In genomic region chr19:45494121-45494775, GRCm38 (mm10) we compare ENCODE assay signal across 18 mouse cellular contexts.
DNase-seq lines count a peak whose midpoint lies in the region; ATAC-seq lines count a peak whose summit lies in the region.
"Had no signal": no experiment of that assay in that cellular context is flagged by ENCODE, and none has a peak within 500 bp of the region (broad histone marks: within the 10 kb centered on the region; RNA-seq: fewer than 3 reads in every experiment).

No protein-coding gene starts in this region.

- H3K27ac ChIP-seq in midbrain, embryonic 11.5 days (ENCODE audit: low read depth, low read length) = no peak overlapping the region
- H3K27ac ChIP-seq in midbrain, embryonic 10.5 days (replicated peaks) = no peak overlapping the region
- H3K27ac ChIP-seq in forebrain, embryonic 15.5 days (replicated peaks) = peak overlapping the region; percentile 40
- H3K27ac ChIP-seq in midbrain, embryonic 15.5 days = peak overlapping the region; percentile 27
- H3K27ac ChIP-seq in intestine, embryonic 15.5 days = no peak overlapping the region
- H3K27ac ChIP-seq: heart, embryonic 15.5 days; left cerebral cortex, adult 2 months; liver, embryonic 12.5 days; macrophage; neural tube, embryonic 12.5 days had no signal

- WGBS in midbrain, embryonic 11.5 days = 85% methylated on average over 10 of the region's 10 CpGs
- WGBS in midbrain, embryonic 10.5 days = 85% methylated on average over 10 of the region's 10 CpGs
- 14% methylated on average over 10 of the region's 10 CpGs for WGBS in forebrain, embryonic 15.5 days
- 36% methylated on average over 10 of the region's 10 CpGs for WGBS in midbrain, embryonic 15.5 days
- 69% methylated on average over 10 of the region's 10 CpGs for WGBS in intestine, embryonic 15.5 days

- H3K27me3 ChIP-seq in midbrain, embryonic 11.5 days (ENCODE audit: control insufficient read depth, insufficient read depth, low read length) = no peaks in the 10 kb centered on the region
- H3K27me3 ChIP-seq in midbrain, embryonic 10.5 days (ENCODE audit: low read depth, poor library complexity, severe bottlenecking) = peaks cover 20% of the 10 kb centered on the region; the same call in 1 of the 2 replicates
- H3K27me3 ChIP-seq in forebrain, embryonic 15.5 days = no peaks in the 10 kb centered on the region
- H3K27me3 ChIP-seq in midbrain, embryonic 15.5 days (replicated peaks) = no peaks in the 10 kb centered on the region
- no peaks in the 10 kb centered on the region for H3K27me3 ChIP-seq in intestine, embryonic 15.5 days (replicated peaks)
- H3K27me3 ChIP-seq: heart, embryonic 15.5 days; liver, embryonic 12.5 days; neural tube, embryonic 12.5 days had no signal

- peak; percentile 57 for DNase-seq in midbrain, embryonic 11.5 days (ENCODE audit: low spot score, missing footprints)
- DNase-seq in midbrain, embryonic 10.5 days (ENCODE audit: low spot score) = no peak
- no peak for DNase-seq in ovary, postnatal 14 days (ENCODE audit: low spot score)
- no peak for DNase-seq in heart, postnatal 36 days
- DNase-seq: cerebellum, adult 11 months; cerebellum, postnatal 25 days; heart, adult 18-20 months; kidney, adult 9 months; thymus, postnatal 4 days had no signal

- no peak for ATAC-seq in midbrain, embryonic 11.5 days (ENCODE audit: low FRiP score)
- 0 out of 2 replicates have a peak, but pooled peaks have one; percentile 19 for ATAC-seq in forebrain, embryonic 15.5 days (replicated peaks)
- peak; percentile 42; the same call in 1 of the 2 replicates for ATAC-seq in midbrain, embryonic 15.5 days (replicated peaks)
- ATAC-seq in intestine, embryonic 15.5 days = no peak
- ATAC-seq: liver, embryonic 12.5 days had no signal

- H3K9me3 ChIP-seq in midbrain, embryonic 11.5 days (ENCODE audit: control insufficient read depth, low read length) = no peaks in the 10 kb centered on the region
- no peaks in the 10 kb centered on the region for H3K9me3 ChIP-seq in midbrain, embryonic 10.5 days (replicated peaks)
- no peaks in the 10 kb centered on the region for H3K9me3 ChIP-seq in forebrain, embryonic 15.5 days
- no peaks in the 10 kb centered on the region for H3K9me3 ChIP-seq in midbrain, embryonic 15.5 days
- H3K9me3 ChIP-seq in intestine, embryonic 15.5 days = no peaks in the 10 kb centered on the region
- H3K9me3 ChIP-seq: heart, embryonic 15.5 days; liver, embryonic 12.5 days; neural tube, embryonic 12.5 days had no signal

- intact Hi-C loops in heart, postnatal 36 days (cut with DNase I) = no loop called here

- H3K4me2 ChIP-seq in midbrain, embryonic 11.5 days = no peak overlapping the region
- H3K4me2 ChIP-seq in forebrain, embryonic 15.5 days (replicated peaks) = no peak overlapping the region
- H3K4me2 ChIP-seq in midbrain, embryonic 15.5 days = no peak overlapping the region
- H3K4me2 ChIP-seq in intestine, embryonic 15.5 days (replicated peaks) = no peak overlapping the region
- H3K4me2 ChIP-seq: heart, embryonic 15.5 days; liver, embryonic 12.5 days; lung, embryonic 14.5 days; neural tube, embryonic 12.5 days had no signal

- no peaks in the 10 kb centered on the region for H3K4me1 ChIP-seq in midbrain, embryonic 11.5 days (ENCODE audit: control insufficient read depth, insufficient read depth, low read length)
- H3K4me1 ChIP-seq in midbrain, embryonic 10.5 days = peaks cover 12% of the 10 kb centered on the region
- H3K4me1 ChIP-seq in forebrain, embryonic 15.5 days = peaks cover 13% of the 10 kb centered on the region
- H3K4me1 ChIP-seq in midbrain, embryonic 15.5 days = peaks cover 23% of the 10 kb centered on the region
- H3K4me1 ChIP-seq in intestine, embryonic 15.5 days (replicated peaks) = no peaks in the 10 kb centered on the region
- H3K4me1 ChIP-seq: heart, embryonic 15.5 days had no signal

- no peak overlapping the region for H3K4me3 ChIP-seq in midbrain, embryonic 11.5 days (ENCODE audit: low read depth, low read length)
- no peak overlapping the region for H3K4me3 ChIP-seq in midbrain, embryonic 10.5 days
- no peak overlapping the region for H3K4me3 ChIP-seq in forebrain, embryonic 15.5 days
- H3K4me3 ChIP-seq in midbrain, embryonic 15.5 days = no peak overlapping the region
- no peak overlapping the region for H3K4me3 ChIP-seq in intestine, embryonic 15.5 days (replicated peaks)
- H3K4me3 ChIP-seq: heart, embryonic 15.5 days; left cerebral cortex, adult 2 months; liver, embryonic 12.5 days; neural tube, embryonic 12.5 days had no signal

- H3K9ac ChIP-seq in midbrain, embryonic 11.5 days (ENCODE audit: low read length) = no peak overlapping the region
- no peak overlapping the region for H3K9ac ChIP-seq in forebrain, embryonic 15.5 days (replicated peaks)
- H3K9ac ChIP-seq in midbrain, embryonic 15.5 days = no peak overlapping the region
- no peak overlapping the region for H3K9ac ChIP-seq in intestine, embryonic 15.5 days
- H3K9ac ChIP-seq: heart, embryonic 15.5 days; liver, embryonic 12.5 days; lung, embryonic 14.5 days; neural tube, embryonic 12.5 days had no signal

- no peaks in the 10 kb centered on the region for H3K36me3 ChIP-seq in midbrain, embryonic 11.5 days (ENCODE audit: control insufficient read depth, insufficient read depth, low read length)
- H3K36me3 ChIP-seq in midbrain, embryonic 10.5 days = no peaks in the 10 kb centered on the region
- H3K36me3 ChIP-seq in forebrain, embryonic 15.5 days = no peaks in the 10 kb centered on the region
- H3K36me3 ChIP-seq in midbrain, embryonic 15.5 days (replicated peaks) = no peaks in the 10 kb centered on the region
- H3K36me3 ChIP-seq in intestine, embryonic 15.5 days = no peaks in the 10 kb centered on the region
- H3K36me3 ChIP-seq: heart, embryonic 15.5 days; neural tube, embryonic 12.5 days had no signal

Comparison
In these comparisons a context has a peak if more than half of its experiments do, and no peak if none do; other contexts are left out.
1. ATAC-seq: peak in forebrain, embryonic 15.5 days (single experiment) and midbrain, embryonic 15.5 days (single experiment); none in midbrain, embryonic 11.5 days (single experiment) and intestine, embryonic 15.5 days (single experiment).
2. H3K27ac ChIP-seq: peak in forebrain, embryonic 15.5 days (single experiment) and midbrain, embryonic 15.5 days (single experiment); none in midbrain, embryonic 11.5 days (single experiment), midbrain, embryonic 10.5 days (single experiment) and intestine, embryonic 15.5 days (single experiment).